Mouse (Mus musculus) neutrophil, adult 5-6 weeks (primary cell): ENCODE data around the gene Rspo4. TPM values are rescaled to one million over a fixed set of nuclear protein-coding genes. Genes with fewer than 3 reads are reported as not detected.

Experiments used
- ATAC-seq: fragments of 151-379, 151-347 bp; 2 replicates; pipeline ENCODE4 v1.8.0; 2017; ENCODE audit warnings: mild to moderate bottlenecking, moderate TSS enrichment; ENCODE audit not compliant: insufficient number of reproducible peaks, poor library complexity, low FRiP score, severe bottlenecking; ENCODE audit errors: extremely low read depth
- total RNA-seq: library from RNA; stranded (forward); fragments of 200-1000 nt; gene quantifications from 2 replicates; pipeline ENCODE4 v1.2.3, GENCODE M21; 2017

Rspo4 gene
- not detected in 2 replicates for total RNA-seq

DNA sequence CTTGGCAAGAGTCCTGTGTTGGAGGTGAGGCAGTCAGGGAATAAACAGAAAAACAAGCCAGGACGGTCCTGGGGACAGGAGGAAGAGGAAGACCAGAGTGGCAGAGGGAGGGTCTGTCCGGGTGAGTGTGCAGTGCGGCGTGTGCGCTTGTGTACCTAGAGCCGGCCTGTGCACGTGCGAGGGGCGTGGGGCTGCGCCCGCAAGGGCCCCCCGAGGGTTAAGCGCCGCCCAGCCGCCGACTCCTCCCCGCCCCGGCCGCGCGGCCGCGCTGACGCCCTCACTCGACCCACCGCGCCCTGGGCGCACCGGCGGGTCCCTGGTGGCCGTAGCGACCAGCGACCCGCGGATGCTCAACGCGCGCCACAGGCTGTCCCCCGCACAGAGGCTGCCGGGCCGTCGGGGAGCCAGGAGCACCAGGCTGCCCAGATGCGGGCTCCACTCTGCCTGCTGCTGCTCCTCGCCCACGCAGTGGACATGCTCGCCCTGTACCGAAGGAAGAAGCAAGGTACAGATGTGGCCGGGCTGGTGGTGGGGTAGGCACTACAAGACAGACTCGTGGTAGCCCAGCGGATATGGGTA is at the start of gene Rspo4:
Gene Rspo4, plus strand, starts transcription at position 280 of the 579 bp plus-strand sequence.
- no peak for ATAC-seq

DNA sequence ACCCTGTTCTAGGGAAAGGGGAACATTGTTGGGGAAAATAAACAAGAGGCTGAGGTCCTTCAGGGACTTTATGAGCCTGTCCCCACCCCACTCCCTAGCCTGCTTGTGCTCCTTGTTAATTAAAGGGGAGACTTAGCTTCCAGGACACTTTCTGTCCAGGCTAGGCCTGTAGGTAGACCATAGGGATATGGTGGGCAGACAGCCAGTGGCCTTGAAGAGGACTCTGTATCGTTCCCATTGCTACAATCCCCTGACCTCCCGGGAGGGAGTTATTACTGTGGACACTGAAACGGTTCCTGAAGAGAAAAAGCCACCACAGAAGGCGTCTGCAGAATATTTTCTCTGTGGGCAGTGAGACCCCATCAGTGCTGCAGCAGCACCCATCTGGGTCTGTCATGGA is 27.1 kb upstream of the Rspo4 start:
- ATAC-seq: no peak

DNA sequence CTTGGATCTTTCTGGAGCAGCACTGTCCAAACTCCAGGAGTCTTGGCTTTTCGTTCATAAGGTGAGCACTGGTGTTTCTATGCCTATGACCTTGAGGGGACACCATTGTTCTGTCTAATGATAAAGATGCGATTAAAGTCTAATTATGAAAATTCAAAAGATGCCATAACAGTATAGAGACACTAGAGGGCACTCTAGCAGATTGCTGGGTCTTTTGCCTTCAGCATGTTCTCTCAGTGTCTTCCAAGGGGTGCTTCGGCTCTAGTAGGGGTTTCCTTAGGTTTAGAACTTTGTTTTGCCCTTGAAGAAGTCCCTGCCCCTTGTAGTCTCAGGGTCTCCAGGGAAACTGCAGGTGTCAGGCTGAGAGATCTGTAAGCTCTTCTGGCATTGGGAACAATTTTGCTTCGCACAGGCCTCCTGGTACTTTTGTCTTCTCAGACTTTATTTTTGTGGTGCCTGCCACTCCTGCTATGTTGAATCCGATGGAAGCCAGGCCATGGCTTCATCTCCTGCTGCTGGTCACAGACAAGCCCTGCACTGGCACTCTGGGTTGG is 19.6 kb downstream of the Rspo4 start:
- ATAC-seq: no peak

DNA sequence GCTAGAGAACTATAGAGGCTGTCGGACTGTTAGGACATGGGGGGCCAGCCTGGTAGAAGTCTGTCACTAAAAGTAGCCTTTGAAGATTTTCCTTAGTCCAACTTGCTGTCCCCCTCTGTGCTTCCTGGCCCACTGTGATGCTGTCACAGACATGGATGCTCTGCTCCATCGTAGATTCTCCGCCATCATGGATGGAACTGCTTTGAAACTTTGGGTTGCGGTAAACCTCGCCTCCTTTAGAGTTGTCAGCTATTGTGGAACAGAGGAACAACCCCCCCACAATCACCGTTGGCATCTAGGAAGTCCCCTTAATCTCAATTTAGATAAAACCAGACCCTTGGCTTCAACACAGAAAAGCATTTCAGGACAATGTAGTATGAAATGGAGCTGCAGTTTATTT is 22.2 kb downstream of the Rspo4 start:
- ATAC-seq: no peak

DNA sequence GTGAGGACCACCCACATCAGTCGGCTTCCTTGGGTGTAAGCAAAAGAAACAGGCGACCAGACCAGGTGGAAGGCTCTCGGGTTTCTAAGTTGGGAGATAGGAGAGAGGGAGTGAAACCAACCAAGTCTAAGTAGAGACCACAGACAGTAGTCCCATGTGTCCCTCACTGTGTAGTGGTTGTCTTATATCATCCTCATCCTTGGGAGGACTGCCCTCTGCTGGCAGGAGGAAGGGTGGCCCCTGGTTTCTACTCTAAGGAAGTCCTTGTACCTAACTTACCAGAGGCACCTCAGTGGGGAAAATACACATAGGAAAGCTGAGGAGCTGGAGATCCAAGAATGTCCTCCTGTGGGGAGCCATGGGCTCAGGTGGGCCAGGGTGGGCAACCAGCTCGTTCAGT is 23.8 kb downstream of the Rspo4 start:
- ATAC-seq: no peak

DNA sequence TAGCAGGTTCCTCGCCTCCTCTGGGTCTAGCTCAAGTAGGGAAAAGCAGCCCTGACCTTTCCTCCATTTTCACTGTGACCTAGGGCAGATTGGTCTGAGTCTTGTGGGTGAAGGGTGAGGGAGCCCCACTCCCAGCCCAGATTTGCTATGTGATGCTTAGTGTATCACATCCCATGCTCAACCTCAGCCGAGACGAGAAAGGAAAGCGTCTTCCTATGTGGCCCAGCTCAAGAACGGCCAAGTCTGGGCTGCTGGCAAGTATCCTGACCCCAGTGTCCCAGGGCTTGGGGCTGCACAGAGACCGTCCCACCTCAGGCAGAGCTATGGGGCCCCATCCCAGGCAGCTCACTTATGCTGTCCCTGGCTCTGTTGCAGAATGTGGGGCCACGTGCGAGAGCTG is 25.5 kb downstream of the Rspo4 start:
- no peak for ATAC-seq

DNA sequence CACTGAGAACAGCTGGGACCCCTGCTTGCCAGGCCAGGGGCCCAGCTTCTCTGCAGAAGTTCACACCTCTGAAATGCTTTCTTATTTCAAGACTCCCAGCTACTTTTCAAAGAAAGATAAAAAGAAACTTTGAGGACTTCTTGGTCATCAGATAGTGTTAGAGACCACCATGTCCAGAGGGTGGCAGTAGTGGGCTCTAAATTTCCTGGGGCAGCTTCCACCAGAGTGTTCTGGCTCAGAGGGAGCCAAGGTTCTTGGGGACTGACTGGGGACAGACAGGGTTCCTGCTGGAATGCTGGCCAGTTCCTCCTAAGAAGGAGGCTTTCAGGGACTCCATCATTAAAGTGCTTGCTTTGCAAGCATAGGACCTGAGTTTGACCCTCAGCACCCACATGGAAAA is 31.8 kb downstream of the Rspo4 start:
- no peak for ATAC-seq

DNA sequence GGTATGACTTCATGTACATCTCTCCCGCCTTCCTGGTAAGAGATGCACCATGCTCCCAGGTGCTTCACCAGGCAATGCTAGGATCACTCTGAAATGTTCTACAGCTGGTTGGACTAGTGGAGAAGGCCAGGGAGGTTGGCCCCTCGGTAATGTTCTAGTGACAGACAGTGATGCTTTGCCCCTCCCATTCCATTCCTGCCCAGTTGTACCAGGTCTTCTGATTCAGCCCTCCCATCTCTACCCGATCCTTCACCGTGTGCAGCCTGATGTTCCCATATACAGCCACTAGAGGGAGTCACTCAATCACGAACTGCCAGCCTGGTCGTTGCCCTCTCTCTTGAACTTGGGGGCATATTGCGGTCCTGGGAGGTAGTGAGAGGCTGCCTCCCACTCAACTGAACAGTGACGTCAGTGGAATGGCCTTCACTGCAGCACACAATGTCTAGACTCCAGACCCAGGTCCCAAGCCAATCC is 33.3 kb downstream of the Rspo4 start:
- ATAC-seq: peak; percentile 57

DNA sequence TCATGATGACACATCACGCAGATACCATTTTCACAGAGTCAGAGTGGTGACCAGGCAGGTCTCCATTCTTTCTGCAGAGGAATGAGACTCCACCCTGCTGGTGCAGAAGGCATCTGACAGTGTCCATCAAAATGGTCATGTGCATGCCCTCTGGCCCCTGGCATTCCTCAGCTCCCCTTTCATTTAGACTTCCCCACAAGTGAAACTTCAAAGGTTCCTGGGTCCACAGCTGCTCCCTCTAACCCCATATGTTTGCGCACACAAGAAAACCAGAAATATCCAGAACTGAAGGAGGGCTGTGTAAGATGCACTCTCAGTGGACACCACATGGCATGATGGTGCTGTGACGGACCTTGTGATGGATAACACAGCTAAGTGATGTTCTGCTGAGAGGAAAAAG is 35.9 kb downstream of the Rspo4 start:
- no peak for ATAC-seq

DNA sequence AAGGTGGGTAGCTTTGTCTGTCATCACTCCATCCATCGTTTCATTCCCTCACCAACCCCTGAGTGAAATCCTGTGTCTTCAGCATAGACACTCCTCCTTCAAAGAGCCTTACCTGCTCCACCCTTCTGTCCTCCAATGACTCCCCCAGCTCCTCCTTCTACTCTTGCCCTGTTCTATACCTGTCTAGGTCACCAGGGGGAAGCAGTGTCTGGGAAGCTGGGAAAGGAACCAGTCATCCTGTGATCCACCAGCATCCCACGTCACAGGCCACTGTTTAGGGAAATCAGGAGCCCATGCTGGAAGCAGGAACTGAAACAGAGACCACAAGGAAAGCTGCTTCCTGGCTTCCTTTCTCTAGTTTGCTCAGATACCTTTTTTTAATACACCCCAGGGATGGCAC is 37.0 kb downstream of the Rspo4 start:
- no peak for ATAC-seq

DNA sequence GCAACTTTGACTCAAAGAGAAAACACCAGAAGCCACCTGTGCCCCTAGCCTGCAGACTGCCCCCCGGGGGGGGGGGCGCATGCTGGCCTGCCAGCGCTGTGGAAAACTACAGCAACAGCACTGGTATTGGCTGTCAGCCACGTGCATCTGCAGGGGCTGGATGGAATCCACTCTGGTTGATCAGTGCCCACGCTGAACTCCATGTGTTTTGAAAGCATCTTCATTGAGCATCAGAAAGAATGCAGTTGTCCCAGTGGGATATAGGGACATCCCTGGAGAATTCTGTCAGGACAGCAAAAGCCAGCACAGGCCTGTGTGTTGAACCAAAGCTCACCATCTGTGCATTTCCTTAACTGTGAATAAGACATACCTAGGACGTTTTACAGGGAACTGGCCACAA is 48.3 kb downstream of the Rspo4 start:
- ATAC-seq: no peak

DNA sequence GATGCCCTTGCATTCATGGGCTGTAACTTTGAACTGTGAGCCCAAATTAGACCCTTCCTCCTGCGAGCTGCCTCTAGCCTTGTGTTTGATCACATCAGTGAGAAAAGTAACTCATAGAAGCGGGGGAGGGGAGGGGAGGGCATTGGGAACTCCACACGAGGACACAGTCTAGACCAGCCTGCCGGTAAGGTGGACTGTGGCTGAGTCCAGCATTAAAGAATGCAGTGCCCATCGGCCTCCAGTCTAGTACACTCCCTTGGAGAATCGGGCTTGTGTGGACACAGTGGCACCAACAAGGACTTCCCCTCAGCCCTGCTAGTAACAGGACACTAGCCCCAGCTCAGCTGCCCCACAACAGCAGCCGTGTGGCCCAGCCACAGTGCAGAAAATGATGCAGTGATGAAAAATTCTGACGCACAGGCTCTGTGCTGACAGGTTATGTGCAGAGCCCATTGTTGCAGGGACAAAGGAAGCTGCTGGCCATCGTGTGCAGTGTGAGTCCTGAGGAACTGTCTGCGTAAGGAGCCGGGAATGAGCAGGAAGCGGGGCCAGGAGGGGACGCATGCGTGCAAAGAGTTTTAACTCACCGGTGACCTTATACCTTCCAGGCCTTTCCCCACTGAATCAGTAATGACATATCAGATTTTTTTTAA is 50.5 kb downstream of the Rspo4 start:
- ATAC-seq: no peak

DNA sequence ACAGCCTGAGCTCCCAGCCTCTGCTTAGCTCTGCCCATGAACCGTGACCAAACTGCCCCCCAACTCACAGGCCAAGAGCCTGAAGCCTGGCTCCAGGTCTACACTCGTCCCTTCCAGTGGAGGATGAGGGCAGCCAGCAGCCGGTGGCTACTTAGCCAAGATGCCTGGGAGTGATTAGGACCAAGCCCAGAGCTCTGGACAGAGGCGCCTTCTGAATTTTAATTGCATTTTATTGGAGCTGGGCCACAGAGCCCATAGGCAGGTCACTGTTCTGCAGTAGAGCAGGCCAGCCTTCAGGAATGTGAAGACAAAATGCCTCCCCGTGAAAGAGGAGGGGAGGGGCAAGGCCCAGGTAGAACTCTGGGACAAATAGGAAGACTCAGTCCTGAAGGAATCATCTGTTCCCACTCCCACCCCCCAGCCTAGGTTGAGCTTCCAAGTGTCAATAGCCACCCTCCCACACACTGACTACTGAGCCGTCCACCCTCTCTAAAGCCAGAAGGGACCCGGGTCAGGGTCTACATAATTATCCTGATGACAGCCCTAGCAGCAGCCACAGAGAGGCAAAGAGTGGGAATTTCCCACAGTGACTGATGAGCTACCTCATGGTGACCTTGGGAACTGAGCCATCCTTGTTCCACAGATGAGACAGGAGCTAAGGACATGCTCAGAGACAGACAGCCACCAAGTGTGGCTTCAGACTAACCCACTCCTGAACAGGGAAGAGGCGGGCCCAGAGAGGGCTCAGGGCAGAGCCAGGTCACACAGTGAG is 51.7 kb downstream of the Rspo4 start:
- no peak for ATAC-seq

DNA sequence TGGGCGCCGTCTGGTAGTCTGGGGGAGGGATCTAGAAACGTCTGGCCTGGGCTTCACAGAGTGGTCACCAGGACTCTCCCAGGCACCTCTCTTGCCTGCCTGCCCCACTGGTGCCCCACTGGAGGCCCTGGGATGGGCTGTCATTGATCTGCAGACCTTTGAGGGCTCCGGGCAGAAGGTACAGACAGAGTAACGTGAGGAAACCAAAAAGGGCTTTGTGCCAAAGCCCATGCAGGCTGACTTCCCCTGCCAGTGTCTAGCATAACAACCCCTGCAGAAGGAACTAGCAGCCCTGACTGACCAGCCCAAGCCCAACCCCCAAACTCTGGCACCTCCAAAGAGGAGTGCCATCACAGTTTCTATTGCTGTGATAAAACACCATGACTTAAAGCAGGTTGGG is 53.2 kb downstream of the Rspo4 start:
- no peak for ATAC-seq

DNA sequence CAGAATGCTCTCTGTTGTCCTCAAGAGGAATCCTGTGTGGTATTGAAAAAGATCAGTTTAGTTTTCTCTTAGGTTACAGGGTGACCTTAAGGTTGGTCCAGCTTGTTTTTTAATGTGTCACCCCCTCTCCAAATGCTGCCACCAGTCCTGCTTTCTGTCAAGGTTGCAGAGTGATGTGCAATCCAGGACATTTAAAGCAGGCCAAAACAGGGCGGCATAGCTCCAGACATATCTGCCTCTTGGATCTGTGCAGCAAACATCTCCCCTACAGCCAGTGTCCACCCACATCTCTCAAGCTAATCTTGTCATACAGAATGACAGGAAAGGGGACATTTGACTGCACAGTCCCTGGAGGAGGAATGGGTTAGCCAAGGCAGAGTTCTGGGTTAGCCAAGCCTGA is 55.4 kb downstream of the Rspo4 start:
- no peak for ATAC-seq

DNA sequence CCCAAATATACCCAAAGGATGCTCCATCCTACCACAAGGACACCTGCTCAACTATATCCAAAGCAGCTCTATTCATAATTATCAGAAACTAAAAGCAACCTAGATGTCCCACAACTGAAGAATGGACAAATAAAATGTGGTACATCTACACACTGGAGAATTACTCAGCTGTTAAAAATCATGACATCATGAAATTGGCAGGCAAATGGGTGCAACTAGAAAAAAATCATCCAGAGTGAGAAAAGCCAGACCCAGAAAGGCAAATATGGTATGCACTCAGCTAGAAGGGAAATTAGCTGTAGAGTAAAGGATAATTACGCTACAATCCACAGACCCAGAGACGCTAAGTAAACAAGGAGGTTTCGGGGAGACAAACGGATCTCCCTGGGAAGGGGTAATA is 58.1 kb downstream of the Rspo4 start:
- no peak for ATAC-seq

DNA sequence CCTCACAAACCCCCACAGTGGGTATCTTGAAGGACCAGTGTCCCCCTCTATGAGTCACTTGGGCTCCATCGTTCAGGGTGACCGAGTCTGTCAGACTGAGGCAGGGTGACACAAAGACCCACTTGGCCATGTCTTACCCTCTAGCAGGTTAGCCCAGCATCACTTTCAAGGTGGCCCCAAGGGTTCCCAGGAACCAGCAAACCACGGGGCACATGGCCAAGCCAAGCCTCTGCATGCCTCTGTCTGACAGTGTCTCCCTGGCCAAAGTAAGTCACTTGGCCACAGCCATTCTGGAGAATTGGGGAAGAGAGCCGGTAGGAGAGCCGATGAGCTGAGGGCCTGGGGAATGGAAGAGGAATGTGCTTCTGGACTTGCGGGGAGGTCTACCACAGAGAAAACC is 60.5 kb downstream of the Rspo4 start:
- no peak for ATAC-seq

DNA sequence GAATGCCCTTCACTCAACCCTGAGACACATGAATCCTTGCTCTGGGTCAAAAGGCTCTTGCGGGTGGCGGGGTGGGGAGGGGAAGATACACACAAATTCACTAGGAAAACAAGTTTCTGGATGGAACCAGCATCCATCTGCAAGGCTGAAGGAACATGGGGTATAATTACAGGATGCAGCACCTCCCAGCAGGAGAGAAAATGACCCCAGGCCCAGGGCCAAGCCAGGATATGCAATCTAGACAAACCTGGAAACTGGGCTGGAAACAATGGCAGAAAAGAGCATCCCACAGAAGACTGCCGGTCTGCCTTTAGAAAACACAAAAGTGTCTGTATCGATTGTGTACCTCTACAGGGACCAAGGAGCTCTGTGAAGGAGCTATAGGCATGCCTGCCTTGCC is 61.2 kb downstream of the Rspo4 start:
- no peak for ATAC-seq

DNA sequence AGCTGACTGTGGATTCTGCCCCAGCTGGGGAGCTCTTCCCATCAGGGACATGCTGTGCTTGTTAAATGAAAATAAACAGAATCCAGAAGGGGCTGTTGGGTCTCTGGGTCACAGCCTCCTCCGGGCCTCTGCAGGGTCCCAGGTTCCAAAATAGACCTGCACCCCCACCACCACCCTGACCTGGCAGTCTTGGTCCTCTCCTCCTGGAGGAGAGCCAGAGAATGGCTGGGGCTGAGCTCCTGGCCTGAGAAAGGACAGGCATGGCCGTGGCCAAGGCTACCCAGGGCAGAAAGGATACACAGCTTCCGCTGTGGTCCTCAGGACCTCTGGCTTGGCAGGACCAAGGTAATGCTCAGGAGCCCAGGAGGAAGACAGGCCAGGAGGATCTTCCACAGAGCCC is 61.9 kb downstream of the Rspo4 start:
- no peak for ATAC-seq

DNA sequence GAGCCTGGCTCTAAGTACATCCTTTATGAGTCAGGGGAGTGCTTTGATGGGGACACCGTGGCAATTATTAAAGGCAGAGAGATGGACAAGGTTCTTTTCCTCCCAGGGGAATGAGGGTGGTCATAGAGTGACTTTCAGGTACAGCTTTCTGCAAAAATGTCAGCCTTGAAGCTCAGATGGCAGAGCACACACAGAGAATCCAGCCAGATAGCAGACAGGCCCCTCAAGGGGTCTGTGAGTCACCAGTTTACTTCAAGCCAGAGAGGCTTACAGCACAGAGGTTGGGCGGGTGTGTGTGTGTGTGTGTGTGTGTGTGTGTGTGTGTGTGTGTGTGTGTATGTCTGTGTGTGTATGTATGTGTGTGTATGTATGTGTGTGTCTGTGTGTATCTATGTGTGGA is 64.3 kb downstream of the Rspo4 start:
- no peak for ATAC-seq
